Mouse (Mus musculus) heart, embryonic 11.5 days (tissue): Measurements from ENCODE around the gene Samd4b. TPM values are rescaled to one million over a fixed set of nuclear protein-coding genes. Genes with fewer than 3 reads are reported as not detected.
"Not testable (repeated sequence)": the region's sequence is repeated elsewhere in the genome, so short reads cannot be mapped to it uniquely, and the experiment has no call there.

Experiments used
- ATAC-seq: fragments of 200-750 bp; cut with Nextera tagmentation; replicated peaks from 2 replicates; pipeline ENCODE4 v1.8.0; 2017; ENCODE audit warnings: moderate library complexity; ENCODE audit not compliant: insufficient number of reproducible peaks, low FRiP score, low TSS enrichment
- H3K27ac ChIP-seq: fragments of 300-500 bp; sonication (generic); 2 replicates; pipeline ENCODE4 v1.5.1; 2014; ENCODE audit warnings: mild to moderate bottlenecking, low read depth, low read length
- H3K27me3 ChIP-seq: fragments of 300-500 bp; sonication (generic); 2 replicates; pipeline ENCODE4 v1.6.1; 2014; ENCODE audit warnings: mild to moderate bottlenecking, low read length, mixed read lengths; ENCODE audit not compliant: control insufficient read depth, insufficient read depth
- H3K36me3 ChIP-seq: fragments of 300-500 bp; sonication (generic); 2 replicates; pipeline ENCODE4 v1.6.1; 2014; ENCODE audit warnings: mild to moderate bottlenecking, low read length, moderate library complexity, mixed read lengths; ENCODE audit not compliant: control insufficient read depth, insufficient read depth
- H3K4me1 ChIP-seq: fragments of 300-500 bp; sonication (generic); 2 replicates; pipeline ENCODE4 v1.6.1; 2014; ENCODE audit warnings: low read length; ENCODE audit not compliant: control insufficient read depth, insufficient read depth
- H3K4me2 ChIP-seq: fragments of 300-500 bp; sonication (generic); 2 replicates; pipeline ENCODE4 v1.6.1; 2014; ENCODE audit warnings: mild to moderate bottlenecking, moderate library complexity
- H3K4me3 ChIP-seq: fragments of 300-500 bp; sonication (generic); 2 replicates; pipeline ENCODE4 v1.5.1; 2014; ENCODE audit warnings: low read depth, low read length
- H3K9ac ChIP-seq: fragments of 300-500 bp; sonication (generic); 2 replicates; pipeline ENCODE4 v1.6.1; 2014; ENCODE audit warnings: mild to moderate bottlenecking, low read depth, low read length, moderate library complexity
- H3K9me3 ChIP-seq: fragments of 300-500 bp; sonication (generic); replicated peaks from 2 replicates; pipeline ENCODE4 v1.6.1; 2016; ENCODE audit warnings: low read length; ENCODE audit not compliant: control insufficient read depth
- WGBS: fragments of 180-500 bp; shearing (Covaris S2); extraction: QIAGEN DNeasy Blood & Tissue Kit; methylation state at CpG from one replicate; pipeline ENCODE4 v1.1.7; 2014; ENCODE audit not compliant: insufficient replicate concordance; 5-methylcytosine and 5-hydroxymethylcytosine counted together
- polyA plus RNA-seq: library from polyadenylated mRNA; unstranded; fragments of >200 nt; fragmentation: Nextera tagmentation; extraction: Ambion mirVana; gene quantifications from 2 replicates; pipeline ENCODE4 v1.2.1, GENCODE M21; 2014

Samd4b gene
- polyA plus RNA-seq, 1 experiment from 2014 or later, result 22.8 TPM

- Histone ChIP-seq H3K4me3 (no peak overlapping the region), H3K36me3 (no peaks in the 10 kb centered on the region), H3K9me3 (no peaks in the 10 kb centered on the region), H3K4me1 (peaks cover 9% of the 10 kb centered on the region; the same call in 1 of the 2 replicates), H3K27ac (no peak overlapping the region), H3K4me2 (no peak overlapping the region), H3K9ac (no peak overlapping the region), H3K27me3 (peaks cover 46% of the 10 kb centered on the region)
- 61% methylated on average over 7 of the region's 7 CpGs for WGBS
- no peak for ATAC-seq
Observed at GRCm38 (mm10) chr7:28547628-28548027, 50.3 kb downstream of the Samd4b start.

DNA sequence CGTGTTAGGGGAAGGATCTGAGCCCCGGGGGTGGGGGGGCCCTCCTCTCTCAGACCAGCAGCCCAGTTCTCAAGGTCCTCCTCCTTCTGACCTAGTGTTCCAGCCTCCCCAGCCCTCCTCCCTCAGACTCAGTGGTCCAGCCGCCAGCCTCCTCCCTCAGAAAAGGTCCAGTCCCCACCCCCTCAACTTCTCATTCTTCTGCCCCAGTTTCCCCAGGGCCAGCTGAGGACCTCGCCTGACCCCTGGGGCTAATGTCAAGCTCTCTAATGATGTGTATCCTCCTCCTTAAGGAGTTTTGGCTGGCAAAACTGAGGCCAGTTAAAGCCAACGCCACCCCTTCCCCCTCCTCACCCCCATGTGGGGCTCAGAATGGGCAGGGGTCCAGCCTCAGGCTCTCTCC lies 50.8 kb downstream of the Samd4b start, which contains the start of gene Nccrp1:
Nccrp1 (minus strand) TSS at position 101 of the 400 bp plus-strand sequence.
- WGBS, result 11% methylated on average over 5 of the region's 5 CpGs
- H3K9ac ChIP-seq, result no peak within 1 kb of the TSS; the same call in 1 of the 2 replicates
- ATAC-seq, result no peak
- H3K36me3 ChIP-seq, result no peaks in the 10 kb centered on the region
- peaks cover 46% of the 10 kb centered on the region for H3K27me3 ChIP-seq
- H3K27ac ChIP-seq, result no peak within 1 kb of the TSS
- H3K4me2 ChIP-seq, result peak within 1 kb of the TSS; percentile 54
- peaks cover 9% of the 10 kb centered on the region; the same call in 1 of the 2 replicates for H3K4me1 ChIP-seq
- no peaks in the 10 kb centered on the region for H3K9me3 ChIP-seq
- H3K4me3 ChIP-seq, result peak within 1 kb of the TSS; percentile 31

GRCm38 (mm10) chr7:28546649-28547048 lies 51.3 kb downstream of the Samd4b start:
- H3K9ac ChIP-seq, result no peak overlapping the region; the same call in 1 of the 2 replicates
- no peak for ATAC-seq
- WGBS, result 2% methylated on average over 18 of the region's 22 CpGs

DNA sequence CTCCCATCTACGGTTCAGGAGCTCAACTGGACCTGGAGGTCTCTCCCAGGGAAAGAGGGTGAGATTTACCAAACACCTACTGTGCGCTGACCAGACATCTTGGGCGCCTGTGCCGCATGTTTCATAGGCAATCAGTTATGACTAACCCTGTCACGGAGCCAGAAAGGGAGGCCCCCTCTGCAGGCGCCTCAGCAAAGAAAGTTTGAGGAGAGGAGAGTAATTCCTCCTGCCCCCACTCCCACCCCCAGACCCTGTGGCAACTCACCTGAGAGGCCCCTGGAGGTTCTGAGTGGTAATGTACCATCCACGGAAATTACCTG lies 52.1 kb downstream of the Samd4b start:
- Histone ChIP-seq H3K9ac (no peak overlapping the region), H3K4me1 (peaks cover 9% of the 10 kb centered on the region; the same call in 1 of the 2 replicates), H3K9me3 (no peaks in the 10 kb centered on the region), H3K4me2 (no peak overlapping the region), H3K27ac (no peak overlapping the region), H3K27me3 (peaks cover 46% of the 10 kb centered on the region), H3K4me3 (no peak overlapping the region), H3K36me3 (no peaks in the 10 kb centered on the region)
- WGBS, result 46% methylated on average over 7 of the region's 7 CpGs
- no peak for ATAC-seq

More at GRCm38 (mm10) chr7:28546649-28547048, 51.3 kb downstream of the Samd4b start:
- Histone ChIP-seq H3K4me1 (peaks cover 9% of the 10 kb centered on the region; the same call in 1 of the 2 replicates), H3K27me3 (peaks cover 46% of the 10 kb centered on the region), H3K36me3 (no peaks in the 10 kb centered on the region), H3K9me3 (no peaks in the 10 kb centered on the region), H3K4me3 (peak overlapping the region; percentile 31), H3K4me2 (peak overlapping the region; percentile 54), H3K27ac (no peak overlapping the region)

- peaks cover 9% of the 10 kb centered on the region; the same call in 1 of the 2 replicates for H3K4me1 ChIP-seq
- 22% methylated on average over 14 of the region's 14 CpGs for WGBS
- ATAC-seq, result no peak
- H3K36me3 ChIP-seq, result no peaks in the 10 kb centered on the region
- no peak overlapping the region for H3K27ac ChIP-seq
- no peak overlapping the region for H3K4me3 ChIP-seq
- H3K9ac ChIP-seq, result no peak overlapping the region
- peaks cover 46% of the 10 kb centered on the region for H3K27me3 ChIP-seq
- no peaks in the 10 kb centered on the region for H3K9me3 ChIP-seq
- H3K4me2 ChIP-seq, result no peak overlapping the region
Observed at GRCm38 (mm10) chr7:28545048-28545890, 52.7 kb downstream of the Samd4b start.

DNA sequence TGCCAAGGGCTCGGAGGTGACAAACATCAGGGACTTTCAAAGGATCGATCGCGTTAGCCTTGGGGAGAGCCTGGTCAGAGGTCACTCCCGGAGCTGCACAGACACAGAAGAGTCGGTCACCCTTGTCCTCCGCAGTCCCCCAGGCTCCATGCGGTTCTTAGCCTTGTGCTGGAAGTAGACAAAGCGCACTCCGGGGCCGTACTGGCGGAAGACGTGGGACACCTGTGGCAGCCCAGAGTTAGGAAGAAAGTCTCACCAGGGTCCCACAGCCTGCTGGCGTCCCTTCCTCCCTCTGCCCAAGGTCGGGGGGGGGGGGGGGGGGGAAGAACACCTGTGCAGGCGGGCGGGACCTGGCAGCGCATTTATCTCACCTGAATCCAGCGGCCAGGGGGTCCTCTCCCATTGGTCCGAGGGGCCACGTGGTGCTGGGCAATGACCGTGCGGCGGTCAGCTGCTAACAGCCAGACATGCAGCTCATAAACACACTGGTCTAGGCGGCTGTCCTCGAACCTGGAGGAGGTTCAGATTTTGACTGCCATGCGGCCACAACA lies 53.8 kb downstream of the Samd4b start:
- Histone ChIP-seq H3K4me2 (peak overlapping the region; percentile 55), H3K4me1 (peaks cover 9% of the 10 kb centered on the region; the same call in 1 of the 2 replicates), H3K9me3 (no peaks in the 10 kb centered on the region), H3K27me3 (peaks cover 46% of the 10 kb centered on the region), H3K27ac (no peak overlapping the region), H3K36me3 (no peaks in the 10 kb centered on the region), H3K4me3 (0 out of 2 replicates have a peak overlapping the region, but pooled peaks have one; percentile 14), H3K9ac (no peak overlapping the region)
- WGBS, result 8% methylated on average over 26 of the region's 27 CpGs
- no peak for ATAC-seq

- Histone ChIP-seq H3K9ac (no peak within 1 kb of the TSS), H3K27me3 (peaks cover 17% of the 10 kb centered on the region), H3K4me2 (no peak within 1 kb of the TSS), H3K27ac (no peak within 1 kb of the TSS), H3K4me1 (no peaks in the 10 kb centered on the region), H3K9me3 (no peaks in the 10 kb centered on the region), H3K4me3 (no peak within 1 kb of the TSS), H3K36me3 (no peaks in the 10 kb centered on the region)
- WGBS, result 61% methylated on average over 4 of the region's 4 CpGs
- ATAC-seq, result no peak
Observed at GRCm38 (mm10) chr7:28540526-28540925, 57.4 kb downstream of the Samd4b start, which contains the start of gene Sycn. Gene Sycn (plus strand): TSS chr7:28540885.

GRCm38 (mm10) chr7:28538886-28539285 lies 59.1 kb downstream of the Samd4b start:
- not testable (repeated sequence) for H3K4me3 ChIP-seq, H3K36me3 ChIP-seq, H3K27ac ChIP-seq, ATAC-seq, H3K9ac ChIP-seq, H3K4me1 ChIP-seq, H3K27me3 ChIP-seq, H3K4me2 ChIP-seq, H3K9me3 ChIP-seq
- WGBS, result 84% methylated on average over 6 of the region's 6 CpGs
